Mouse (Mus musculus) forebrain, embryonic 16.5 days (tissue): ENCODE data around the gene Sh3d21. TPM values are rescaled to one million over a fixed set of nuclear protein-coding genes. Genes with fewer than 3 reads are reported as not detected.

Experiments
- ATAC-seq: fragments of 200-750 bp; cut with Nextera tagmentation; 2 replicates; pipeline ENCODE4 v1.8.0; 2017; ENCODE audit warnings: mild to moderate bottlenecking, moderate library complexity
- H3K27ac ChIP-seq: fragments of 300-500 bp; sonication (generic); 2 replicates; pipeline ENCODE4 v1.5.1; 2014; ENCODE audit warnings: low read length, control low read depth
- H3K27me3 ChIP-seq: fragments of 300-500 bp; sonication (generic); replicated peaks from 2 replicates; pipeline ENCODE4 v1.6.1; 2014; ENCODE audit warnings: low read length; ENCODE audit not compliant: control insufficient read depth, insufficient read depth
- H3K36me3 ChIP-seq: fragments of 300-500 bp; sonication (generic); 2 replicates; pipeline ENCODE4 v1.6.1; 2014; ENCODE audit not compliant: control insufficient read depth, insufficient read depth
- H3K4me1 ChIP-seq: fragments of 300-500 bp; sonication (generic); replicated peaks from 2 replicates; pipeline ENCODE4 v1.6.1; 2014; ENCODE audit warnings: low read length; ENCODE audit not compliant: control insufficient read depth, insufficient read depth
- H3K4me2 ChIP-seq: fragments of 300-500 bp; sonication (generic); 2 replicates; pipeline ENCODE4 v1.6.1; 2014; ENCODE audit warnings: mild to moderate bottlenecking, low read length, control low read depth
- H3K4me3 ChIP-seq: fragments of 300-500 bp; sonication (generic); replicated peaks from 2 replicates; pipeline ENCODE4 v1.5.1; 2014; ENCODE audit warnings: mild to moderate bottlenecking, low read length, control low read depth
- H3K9ac ChIP-seq: fragments of 300-500 bp; sonication (generic); replicated peaks from 2 replicates; pipeline ENCODE4 v1.6.1; 2014; ENCODE audit warnings: low read depth, low read length, control low read depth
- H3K9me3 ChIP-seq: fragments of 300-500 bp; sonication (generic); 2 replicates; pipeline ENCODE4 v1.6.1; 2016; ENCODE audit warnings: low read length; ENCODE audit not compliant: control insufficient read depth
- WGBS: fragments of 180-500 bp; shearing (Covaris S2); extraction: QIAGEN DNeasy Blood & Tissue Kit; methylation state at CpG from one replicate; pipeline ENCODE4 v1.1.7; 2014; 5-methylcytosine and 5-hydroxymethylcytosine counted together
- polyA plus RNA-seq: library from polyadenylated mRNA; unstranded; fragments of >200 nt; fragmentation: Nextera tagmentation; extraction: Ambion mirVana; gene quantifications from 2 replicates; pipeline ENCODE4 v1.2.1, GENCODE M21; 2015

Sh3d21 gene
- polyA plus RNA-seq, 1 experiment from 2014 or later = 1.2 TPM

DNA sequence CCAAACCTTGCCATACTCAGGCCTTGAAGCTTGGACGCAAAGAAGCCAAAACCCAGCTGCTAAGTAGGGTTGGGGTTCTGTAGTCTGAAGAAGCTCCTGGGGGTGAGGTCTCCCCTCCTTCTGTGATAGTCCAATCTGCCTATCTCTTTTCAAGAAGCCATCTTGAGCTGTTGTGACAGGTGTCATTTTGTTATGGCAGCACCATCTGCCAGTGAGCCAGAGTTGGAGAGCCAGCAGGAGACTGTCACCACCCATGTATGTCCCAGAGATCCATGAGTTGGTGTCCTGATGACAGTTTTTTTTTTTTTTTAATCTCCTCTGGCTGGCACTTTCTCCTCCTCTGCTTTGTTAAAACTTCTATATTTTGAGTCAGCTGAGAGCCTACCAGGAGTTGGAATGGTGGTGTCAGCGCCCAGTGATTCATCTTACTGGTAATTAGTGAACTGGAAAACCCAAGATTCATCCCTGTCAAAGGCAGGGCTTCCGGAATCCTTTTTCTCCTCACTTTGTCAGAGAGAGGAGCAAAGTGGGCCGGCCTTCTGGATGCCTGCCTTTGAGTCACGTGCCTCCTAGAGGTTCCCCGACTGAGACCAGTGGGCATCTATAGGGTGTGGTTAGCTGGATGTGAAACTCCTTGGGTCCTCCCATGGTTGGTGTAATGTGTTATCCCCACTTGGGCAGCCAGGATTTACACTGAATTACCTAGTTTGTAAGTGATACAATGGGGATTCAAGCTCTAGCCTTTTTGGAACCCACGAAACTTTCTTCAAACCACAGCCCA lies 61.0 kb downstream of the Sh3d21 start:
- H3K27ac ChIP-seq = peak overlapping the region; percentile 83
- no peaks in the 10 kb centered on the region for H3K27me3 ChIP-seq
- H3K4me3 ChIP-seq = no peak overlapping the region
- no peaks in the 10 kb centered on the region for H3K36me3 ChIP-seq
- H3K9me3 ChIP-seq = no peaks in the 10 kb centered on the region
- WGBS = 39% methylated on average over 7 of the region's 7 CpGs
- H3K4me1 ChIP-seq = peaks cover 42% of the 10 kb centered on the region
- H3K4me2 ChIP-seq = no peak overlapping the region; the same call in 1 of the 2 replicates
- H3K9ac ChIP-seq = no peak overlapping the region
- no peak for ATAC-seq

DNA sequence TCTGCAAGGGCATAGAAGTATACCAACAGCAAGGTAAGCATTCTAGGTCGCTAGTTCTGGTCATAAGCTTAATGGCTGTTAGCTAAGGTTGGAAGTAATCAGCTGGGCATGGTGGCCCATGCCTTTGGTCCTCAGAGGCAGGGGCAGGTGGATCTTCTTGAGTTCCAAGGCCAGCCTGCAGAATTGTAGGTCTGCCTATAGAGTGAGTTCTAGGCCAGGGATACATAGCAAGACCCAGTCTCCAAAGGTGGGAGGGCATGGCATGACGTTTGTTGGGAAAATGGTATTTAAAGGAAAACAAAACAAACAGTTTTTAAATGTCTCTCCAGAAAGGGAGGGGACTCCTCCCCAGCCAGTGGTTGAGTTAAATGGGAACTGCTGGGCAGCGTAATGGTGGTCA lies 62.5 kb downstream of the Sh3d21 start:
- H3K27me3 ChIP-seq = no peaks in the 10 kb centered on the region
- 87% methylated on average over 3 of the region's 3 CpGs for WGBS
- no peaks in the 10 kb centered on the region for H3K36me3 ChIP-seq
- no peak overlapping the region for H3K4me2 ChIP-seq
- H3K9me3 ChIP-seq = no peaks in the 10 kb centered on the region
- ATAC-seq = no peak
- H3K4me1 ChIP-seq = peaks cover 39% of the 10 kb centered on the region
- no peak overlapping the region for H3K4me3 ChIP-seq
- H3K27ac ChIP-seq = no peak overlapping the region
- no peak overlapping the region for H3K9ac ChIP-seq

Other genes with a start within 250 kb of the Sh3d21 start
- gene Csf3r, start 138.9 kb downstream of the Sh3d21 start, polyA plus RNA-seq = 0.53 and 0.70 TPM in 2 replicates
- 103 and 115 TPM in 2 replicates for gene Mrps15, start 116.6 kb downstream of the Sh3d21 start, polyA plus RNA-seq
- 30.4 and 33.4 TPM in 2 replicates for gene Oscp1, start 104.9 kb downstream of the Sh3d21 start, polyA plus RNA-seq
- 60.2 and 60.6 TPM in 2 replicates for gene Lsm10, start 66.9 kb downstream of the Sh3d21 start, polyA plus RNA-seq
- gene Stk40, start 59.5 kb downstream of the Sh3d21 start, polyA plus RNA-seq = 33.5 and 34.7 TPM in 2 replicates
- gene Eva1b, start 15.7 kb downstream of the Sh3d21 start, polyA plus RNA-seq = 10.1 and 10.2 TPM in 2 replicates
- 172 and 187 TPM in 2 replicates for gene Thrap3, start 39.3 kb upstream of the Sh3d21 start, polyA plus RNA-seq
- gene Map7d1, start 92.9 kb upstream of the Sh3d21 start, polyA plus RNA-seq = 64.7 and 68.7 TPM in 2 replicates
- gene Trappc3, start 98.8 kb upstream of the Sh3d21 start, polyA plus RNA-seq = 179 and 192 TPM in 2 replicates
- gene Col8a2, start 123.3 kb upstream of the Sh3d21 start, polyA plus RNA-seq = 2.1 and 3.6 TPM in 2 replicates
- gene Adprhl2, start 158.2 kb upstream of the Sh3d21 start, polyA plus RNA-seq = 81.7 and 88.1 TPM in 2 replicates
- 15.1 and 15.3 TPM in 2 replicates for gene Tekt2, start 162.2 kb upstream of the Sh3d21 start, polyA plus RNA-seq